Mouse (Mus musculus) gastrocnemius, postnatal 10 days (tissue): ENCODE results near the gene Pigu. TPM values are rescaled to one million over a fixed set of nuclear protein-coding genes. Genes with fewer than 3 reads are reported as not detected.

Source experiments
- DNase-seq: peaks from one replicate; pipeline ENCODE4 v3.0.0; 2021; ENCODE audit warnings: mixed read lengths
- total RNA-seq, 2 experiments: library from RNA; stranded (reverse); gene quantifications; 2 replicates each; pipeline ENCODE4 v1.2.3; 2021

Pigu gene
- total RNA-seq, 2 experiments from 2014 or later: 27.1 to 27.5 TPM

DNA sequence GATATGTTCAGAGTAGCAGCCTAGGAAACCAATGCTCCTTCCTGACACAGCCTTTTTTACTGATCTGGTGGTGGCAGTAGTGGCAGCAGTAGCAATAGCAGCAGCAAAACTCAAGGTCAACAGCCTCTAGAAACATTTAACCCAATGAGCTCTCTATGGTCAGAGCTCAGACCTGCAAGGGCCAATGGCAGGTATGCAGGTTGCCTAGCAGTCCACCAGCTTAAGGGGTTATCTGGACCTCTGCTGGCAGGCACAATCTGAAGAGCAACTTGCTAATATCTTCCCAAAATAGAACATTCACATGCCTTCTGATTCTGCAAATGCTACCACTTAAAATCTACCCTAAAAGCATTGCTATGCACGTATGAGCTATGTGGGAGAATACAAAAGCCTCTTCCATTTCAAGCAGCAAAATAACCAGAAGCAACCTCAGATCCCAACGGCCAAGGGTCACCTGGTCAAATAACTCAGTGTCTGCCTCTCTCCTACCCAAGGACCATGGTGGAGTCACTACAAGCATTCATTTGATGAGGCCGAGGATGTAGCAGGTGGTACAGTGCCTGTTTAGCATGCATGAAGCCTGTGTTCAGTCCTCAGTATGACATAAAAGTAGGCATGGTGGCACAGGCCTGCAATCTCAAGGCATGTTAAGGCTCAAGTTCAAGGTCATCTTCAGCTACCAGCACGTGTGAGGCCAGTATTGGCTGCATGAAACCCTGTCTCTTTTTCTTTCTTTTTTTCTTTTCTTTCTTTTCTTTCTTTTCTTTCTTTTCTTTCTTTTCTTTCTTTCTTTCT lies 69.6 kb downstream of the Pigu start:
- no peak for DNase-seq

DNA sequence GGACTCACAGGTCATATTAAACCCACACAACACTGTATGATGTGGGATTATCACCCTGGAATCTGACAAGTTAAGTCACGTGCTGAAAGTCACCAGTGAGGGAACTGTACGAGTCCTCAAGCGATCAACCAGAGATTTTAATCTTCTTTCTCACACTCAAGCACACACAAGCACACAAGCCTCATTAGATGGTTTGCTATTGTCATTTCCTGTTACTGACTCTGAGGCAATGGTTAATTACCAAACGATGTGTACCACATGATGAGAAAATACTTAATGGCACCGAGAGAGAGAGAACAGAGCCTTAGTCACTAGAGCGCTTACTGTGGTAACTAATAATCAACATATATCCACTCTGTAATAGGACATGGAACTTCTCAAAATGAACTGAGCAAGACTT lies 71.5 kb downstream of the Pigu start:
- no peak for DNase-seq

DNA sequence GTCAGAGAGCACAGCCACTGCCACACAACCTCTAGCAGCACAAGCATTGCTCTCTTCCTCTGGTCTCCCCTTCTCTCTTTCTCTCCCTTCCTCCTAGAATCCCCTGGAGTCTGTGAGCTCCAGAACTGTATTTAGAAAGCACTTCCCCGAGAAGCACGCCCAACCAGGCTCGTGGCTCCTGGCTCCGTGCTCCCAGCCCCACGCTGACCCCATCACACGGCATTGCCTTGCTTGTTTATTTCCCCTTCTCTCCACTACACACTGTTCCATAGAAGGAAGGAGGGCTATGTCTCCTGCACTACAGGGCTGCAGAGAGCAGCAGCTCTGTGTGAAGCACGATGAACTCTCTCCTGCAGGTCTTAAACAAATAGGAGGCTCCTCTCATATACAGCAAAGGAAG lies 72.6 kb downstream of the Pigu start:
- peak; percentile 49 for DNase-seq

DNA sequence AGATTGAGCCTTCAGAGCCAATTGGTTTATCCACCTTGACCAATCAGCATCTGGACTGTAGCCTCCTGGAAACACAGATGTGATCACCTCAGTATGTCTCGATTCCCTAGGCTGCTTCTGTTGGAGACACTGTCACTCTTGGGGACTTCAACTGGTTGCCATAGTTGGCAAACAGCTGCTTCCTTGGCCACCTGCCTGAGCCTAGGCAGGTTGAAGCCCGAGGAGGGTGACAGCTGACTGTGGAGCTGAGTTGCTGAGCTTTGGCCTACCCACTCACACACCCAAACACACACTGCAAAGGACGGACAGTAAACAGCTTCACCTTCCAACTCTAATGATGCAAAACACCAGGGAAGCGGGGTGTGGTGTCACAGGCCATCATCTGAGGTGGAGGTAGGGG lies 73.4 kb downstream of the Pigu start:
- DNase-seq: peak; percentile 79

DNA sequence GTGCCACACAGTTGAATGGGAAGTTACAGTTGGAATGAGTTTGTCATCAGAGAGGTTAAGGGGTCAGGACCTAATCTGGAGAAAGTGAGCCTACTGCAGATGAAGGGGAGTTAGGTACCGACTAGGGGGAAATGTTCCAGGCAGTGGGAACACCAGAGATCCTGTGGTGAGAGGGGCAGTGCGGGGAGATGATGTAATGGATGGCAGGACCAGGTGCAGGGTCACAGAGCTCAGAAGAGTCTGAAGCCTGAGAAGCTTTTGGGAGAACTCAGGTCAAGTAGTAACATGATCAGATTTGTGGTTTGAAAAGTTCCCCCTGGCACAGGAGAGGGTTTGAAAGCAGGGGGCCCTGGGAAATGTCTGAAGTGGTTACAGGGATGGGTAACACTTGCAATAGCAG lies 77.1 kb downstream of the Pigu start:
- DNase-seq: no peak

DNA sequence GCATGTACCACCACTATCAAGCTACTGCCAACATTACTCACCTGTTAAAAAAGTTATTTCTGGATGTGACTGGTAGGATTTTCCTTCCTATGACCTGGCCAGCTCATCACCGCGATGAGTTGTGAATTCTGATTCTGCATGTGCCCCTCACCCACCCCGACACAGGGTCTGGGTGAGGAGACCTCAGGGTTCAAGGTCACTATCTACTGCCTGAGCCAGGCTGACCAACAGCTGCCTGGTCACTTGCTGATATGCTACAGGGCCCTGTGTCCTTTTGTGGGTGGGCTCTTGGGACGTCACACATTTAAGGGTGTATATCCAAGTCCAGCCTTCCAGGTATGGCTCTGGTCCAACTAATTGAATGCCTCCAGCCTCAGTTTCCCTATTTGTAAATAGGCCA lies 78.1 kb downstream of the Pigu start:
- DNase-seq: no peak

DNA sequence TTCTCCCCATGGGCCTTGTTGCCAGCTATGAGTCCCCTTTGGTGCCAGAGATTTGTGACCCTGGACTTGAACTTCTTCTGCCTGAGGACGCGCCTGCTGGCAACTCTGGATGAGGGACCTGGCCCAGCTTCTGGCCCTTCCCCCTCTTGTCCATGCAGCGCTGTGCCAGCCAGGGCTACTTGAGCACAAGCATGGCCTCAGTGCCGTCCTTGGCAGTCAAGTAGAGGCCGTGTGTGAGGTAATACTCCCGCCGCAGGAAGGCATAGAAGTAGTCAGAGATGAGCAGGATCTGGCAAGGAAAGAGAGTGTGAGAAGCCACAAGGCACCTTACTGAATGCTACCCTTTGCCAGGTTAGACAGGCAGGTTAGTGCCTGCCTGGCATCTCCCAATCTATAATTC lies 78.9 kb downstream of the Pigu start:
- peak; percentile 44 for DNase-seq

DNA sequence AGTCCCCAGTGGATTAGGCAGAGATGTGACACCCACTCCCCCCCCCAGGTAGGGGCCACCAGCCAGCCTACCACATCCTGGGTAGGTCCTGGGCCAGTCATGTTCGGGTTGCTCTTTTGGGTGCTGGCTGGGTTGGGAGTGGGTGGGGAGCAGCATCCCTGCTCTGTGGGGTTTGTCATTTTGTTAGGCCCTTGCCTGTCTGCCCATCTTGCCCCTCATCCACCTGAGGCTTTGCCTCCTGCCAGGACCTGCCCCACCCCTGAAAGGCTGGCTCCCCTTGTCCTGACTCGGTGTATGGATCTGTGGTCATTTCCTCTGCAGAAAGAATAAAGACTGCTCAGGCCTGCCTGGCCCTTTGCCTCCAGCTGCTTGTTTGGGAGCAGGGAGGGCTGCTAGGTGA lies 79.5 kb downstream of the Pigu start:
- DNase-seq: no peak

DNA sequence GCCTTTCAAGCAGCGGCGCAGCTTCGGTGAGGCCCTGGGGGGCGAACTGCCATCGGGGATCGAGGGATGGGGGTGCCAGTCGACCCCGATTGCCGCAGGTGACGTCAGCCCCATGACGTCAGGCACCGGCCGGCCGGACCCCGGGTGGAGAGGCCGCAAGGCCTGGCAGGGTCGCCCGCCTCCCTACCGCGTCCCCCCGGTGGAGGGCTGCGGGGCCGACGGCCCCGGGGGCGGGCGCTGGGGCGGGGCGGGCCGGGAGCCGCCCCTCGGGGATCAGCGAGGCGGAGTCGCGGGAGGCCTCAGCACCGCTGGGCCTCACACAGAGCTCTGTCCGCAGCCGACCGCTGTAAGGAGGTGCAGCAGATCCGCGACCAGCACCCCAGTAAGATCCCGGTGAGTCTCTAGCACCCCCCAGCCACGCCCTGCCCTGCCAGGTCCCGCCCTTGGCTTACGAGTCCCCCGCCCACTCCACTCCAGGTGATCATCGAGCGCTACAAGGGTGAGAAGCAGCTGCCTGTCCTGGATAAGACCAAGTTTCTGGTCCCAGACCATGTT lies 80.5 kb downstream of the Pigu start:
- DNase-seq: peak; percentile 70

DNA sequence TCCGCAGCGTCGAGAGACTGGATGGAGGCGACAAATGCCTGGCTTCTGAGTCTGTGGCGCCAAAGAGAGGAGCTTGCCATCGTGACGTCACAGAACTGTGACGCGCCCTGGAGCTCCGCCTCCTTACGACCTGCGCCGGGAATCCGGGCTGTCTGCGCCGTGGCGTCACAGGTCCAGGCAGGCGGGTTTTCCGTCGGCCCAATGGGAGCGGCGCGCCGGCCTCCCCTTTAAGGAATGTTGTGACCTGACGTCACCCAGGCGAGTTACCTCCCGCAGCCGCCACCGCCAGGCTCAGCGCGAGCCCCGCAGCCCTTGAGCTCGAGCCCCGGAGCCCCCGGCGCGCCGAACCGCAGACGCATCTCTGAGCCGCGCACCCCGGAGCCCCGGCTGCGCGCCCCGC lies 81.0 kb downstream of the Pigu start, which contains the start of gene Map1lc3a:
Gene Map1lc3a (plus strand): TSS at position 103 of the 400 bp plus-strand sequence.
- DNase-seq: peak; percentile 95

DNA sequence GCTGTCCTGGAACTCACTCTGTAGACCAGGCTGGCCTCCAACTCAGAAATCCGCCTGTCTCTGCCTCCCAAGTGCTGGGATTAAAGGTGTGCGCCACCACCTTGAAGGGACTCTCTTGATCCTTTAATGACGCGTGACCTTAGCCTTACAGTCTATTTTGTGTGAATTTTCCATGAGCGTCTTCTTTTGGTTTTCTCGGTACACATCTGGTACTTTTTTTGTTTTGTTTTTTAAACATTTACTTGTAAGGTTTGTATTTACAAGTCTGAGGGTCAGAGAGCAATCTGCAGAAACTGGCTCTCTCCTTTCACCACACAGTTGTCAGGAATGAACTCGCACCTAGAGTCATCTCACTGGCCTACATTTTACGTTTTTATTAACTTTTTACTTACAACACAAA lies 83.6 kb downstream of the Pigu start:
- no peak for DNase-seq

DNA sequence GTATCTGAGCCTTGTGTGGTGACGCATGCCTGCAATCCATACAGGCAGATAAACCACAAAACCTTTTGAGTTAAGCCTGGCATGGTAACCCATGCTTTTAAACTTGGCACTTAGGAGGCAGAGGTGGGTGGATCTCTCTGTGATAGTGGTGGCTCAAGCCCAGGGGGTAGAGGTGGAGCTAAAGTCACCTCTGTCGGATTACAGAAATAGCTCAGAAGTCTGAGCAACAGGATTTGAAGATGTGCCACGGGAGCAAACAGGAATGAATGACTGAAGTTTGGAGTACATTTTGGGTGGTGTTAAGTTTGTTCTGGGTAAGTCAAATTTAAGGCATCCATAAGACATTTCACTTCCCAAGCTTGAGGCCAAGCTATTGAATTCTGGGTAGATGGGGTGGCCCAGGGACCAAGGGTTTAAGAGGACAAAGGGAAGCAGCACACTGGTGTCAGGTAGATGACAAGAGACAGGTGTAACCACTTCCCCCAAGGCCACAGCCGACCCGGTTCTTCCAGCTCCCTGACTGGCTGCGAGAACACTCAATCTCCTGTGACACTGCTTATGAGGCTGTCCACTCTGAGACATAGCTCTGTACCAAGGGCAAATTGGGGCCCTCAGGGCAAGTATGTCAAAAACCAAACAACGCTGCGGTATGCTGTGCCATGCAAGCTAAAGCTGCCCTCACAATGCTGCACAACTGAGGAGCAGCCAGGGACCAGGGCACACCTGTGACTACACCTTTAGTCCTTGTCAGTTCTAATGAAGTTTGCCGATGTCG lies 84.6 kb downstream of the Pigu start:
- DNase-seq: no peak

DNA sequence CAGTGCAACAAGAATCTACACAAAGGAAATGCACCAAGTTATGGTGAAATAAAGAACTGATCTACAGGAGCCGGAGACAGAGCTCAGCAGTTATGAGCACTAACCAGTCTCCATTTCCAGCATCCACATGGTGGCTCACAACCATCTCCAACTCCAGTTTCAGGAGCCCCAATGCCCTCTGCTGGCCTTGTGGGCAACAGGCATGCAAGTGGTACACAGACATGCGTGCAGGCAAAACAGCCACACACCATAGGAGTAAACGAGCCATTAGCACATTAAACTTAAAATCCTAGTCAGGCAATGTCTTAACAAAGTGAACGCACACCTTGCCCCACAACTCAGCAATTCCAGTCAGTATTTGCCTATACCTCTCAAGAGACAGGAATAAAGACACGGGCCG lies 85.3 kb downstream of the Pigu start:
- DNase-seq: no peak

DNA sequence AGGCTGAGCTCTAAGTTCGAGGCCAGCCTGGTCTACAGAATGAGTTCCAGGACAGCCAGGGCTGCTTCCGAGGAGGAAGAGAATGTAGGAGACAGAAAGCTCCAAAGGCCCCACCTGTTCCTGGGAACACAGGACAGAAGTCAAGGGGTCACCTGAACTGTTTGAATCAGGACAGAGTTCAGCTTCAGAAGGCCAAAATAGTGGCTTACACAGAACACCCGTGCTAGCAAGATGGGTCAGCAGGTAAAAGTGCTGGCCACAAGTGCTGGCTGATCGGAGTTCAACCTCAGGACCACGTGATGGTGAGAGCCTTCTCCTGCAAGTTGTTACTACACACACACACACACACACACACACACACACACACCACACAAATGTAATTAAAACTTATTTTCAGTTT lies 90.3 kb downstream of the Pigu start:
- no peak for DNase-seq

DNA sequence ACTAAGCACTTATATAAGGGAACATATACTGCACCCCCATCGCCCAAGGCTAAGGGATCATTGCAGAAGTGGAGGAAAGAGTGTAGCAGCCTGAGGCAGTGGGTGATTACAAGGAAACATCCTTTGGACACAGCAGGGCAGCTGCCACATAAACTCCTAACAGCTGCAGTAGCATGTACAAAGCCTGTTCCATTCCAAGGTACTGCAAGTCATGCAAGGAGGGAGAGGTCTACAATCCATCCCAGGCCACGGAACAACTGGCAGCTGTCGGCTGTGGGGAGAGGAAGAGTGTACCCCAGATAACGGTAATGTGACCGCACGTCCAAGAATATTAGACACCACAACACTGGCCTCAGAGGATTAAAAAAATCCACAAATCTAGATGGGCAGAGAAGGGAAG lies 91.7 kb downstream of the Pigu start:
- DNase-seq: no peak

DNA sequence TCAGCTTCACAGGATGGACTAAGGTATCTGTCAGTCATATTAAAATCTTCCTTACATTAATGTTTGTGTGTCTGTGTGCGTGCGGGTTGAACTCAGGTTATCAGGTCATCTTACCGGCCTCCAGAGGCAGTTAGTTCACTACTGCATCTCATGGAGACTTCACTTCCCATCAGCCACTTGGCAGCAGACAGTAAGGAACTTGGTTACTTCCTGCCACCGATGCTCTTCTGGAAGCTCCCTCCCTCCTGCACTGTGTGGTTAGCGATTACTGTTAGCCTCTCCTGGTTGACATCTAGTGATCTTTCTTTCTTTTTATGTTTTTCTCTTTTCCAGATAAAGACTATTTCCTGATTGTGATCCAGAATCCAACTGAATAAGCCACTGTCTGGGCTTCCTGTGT lies 107.6 kb downstream of the Pigu start:
- DNase-seq: no peak

DNA sequence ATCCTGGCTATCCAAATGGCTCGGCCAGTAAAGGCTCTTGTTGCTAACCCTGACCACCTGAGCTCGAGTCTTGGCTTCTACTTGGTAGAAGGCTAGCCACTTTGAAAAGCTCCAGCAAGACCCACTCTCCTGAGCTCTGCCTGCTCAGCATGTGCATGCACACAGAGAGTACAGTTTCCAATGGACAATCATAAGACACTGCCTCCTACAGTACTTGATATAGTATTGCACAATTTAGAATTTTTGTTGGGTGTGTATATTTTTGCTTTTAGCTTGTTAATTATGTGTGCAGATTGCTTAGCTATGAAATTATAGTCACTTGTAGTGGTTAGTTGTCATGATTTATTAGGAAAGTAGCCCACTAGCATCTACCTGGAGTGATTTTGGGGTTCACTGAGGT lies 108.5 kb downstream of the Pigu start:
- DNase-seq: no peak

DNA sequence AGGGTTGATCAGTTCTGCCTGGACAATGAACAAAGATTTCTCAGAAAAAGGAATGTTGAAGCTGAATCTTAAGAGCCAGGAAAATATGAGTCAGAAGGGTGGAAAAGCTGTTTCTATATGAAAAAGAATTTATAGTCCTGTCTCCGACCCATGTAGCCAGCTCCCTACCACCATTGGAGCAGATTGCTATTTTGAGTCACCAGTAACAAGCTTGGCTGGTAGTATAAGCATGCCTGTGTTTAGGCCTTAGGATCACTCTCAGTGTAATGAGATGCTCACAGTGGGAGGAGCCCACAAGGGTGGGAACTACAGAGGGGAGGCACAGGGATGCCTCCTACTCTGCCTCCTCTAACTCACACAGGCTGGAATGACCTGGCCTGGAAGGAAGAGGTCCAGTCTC lies 109.0 kb downstream of the Pigu start:
- DNase-seq: no peak

DNA sequence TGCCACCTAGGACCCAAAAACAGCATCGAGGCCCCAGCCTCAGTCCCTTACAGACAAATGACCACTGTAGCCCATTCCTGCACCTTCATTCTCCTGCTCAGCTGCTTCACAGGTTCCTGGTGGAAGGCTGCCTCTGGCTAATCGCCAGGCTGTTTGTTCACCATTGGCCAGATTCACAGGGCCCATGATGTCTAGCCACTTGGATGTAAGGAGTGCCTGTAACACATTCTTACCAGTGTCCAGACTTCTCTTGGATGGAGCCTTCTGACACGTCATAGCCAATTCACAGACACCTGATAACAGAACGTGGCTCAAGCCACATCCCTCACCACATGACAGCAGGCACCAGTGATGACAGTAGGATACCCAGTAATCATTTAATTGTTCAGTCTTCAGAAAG lies 111.0 kb downstream of the Pigu start:
- no peak for DNase-seq

DNA sequence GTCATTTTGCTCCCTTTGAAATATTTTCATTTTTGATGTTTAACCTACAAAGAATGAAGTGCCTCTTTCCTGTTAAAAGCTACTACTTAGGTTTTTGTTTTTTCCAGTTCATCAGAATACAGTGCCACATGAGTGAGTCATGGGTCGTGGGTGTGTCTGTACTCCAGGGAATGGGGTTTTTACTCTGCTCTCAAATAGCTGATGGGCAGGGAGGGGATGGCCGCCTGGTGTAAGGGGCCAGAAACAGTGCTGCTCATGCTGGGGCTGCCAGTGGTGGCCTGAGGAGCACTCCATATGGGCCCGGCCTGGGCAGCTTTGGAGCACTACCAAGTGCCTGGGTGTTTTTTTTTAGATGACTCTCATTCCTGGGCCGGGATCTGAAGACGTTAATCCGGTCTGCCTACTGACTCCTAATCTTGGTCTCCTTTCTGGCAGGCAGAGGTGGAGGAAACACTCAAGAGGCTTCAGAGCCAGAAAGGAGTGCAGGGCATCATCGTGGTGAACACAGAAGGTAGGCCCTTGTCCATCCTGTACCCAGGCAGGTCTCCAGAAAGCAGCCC lies 114.9 kb downstream of the Pigu start:
- DNase-seq: peak; percentile 10

DNA sequence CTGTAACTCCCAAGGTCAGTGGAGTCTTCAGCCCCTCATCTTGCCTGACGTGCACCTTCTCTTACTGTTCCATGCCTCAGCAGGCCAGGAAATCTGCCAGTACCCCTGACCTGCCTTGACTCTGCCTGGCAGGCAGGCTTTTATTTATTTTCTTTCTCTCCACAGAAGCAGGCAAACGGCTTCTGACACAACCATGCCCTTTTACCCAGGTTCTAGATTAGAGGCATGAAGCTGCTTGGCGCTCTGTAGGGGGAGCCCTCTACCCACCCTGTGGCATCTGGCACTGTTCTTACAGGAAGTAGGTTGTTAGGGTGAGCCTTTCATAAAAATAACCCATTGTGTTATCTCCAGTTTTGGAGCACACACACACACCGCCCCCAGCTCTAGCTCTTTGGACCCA lies 116.3 kb downstream of the Pigu start:
- no peak for DNase-seq

DNA sequence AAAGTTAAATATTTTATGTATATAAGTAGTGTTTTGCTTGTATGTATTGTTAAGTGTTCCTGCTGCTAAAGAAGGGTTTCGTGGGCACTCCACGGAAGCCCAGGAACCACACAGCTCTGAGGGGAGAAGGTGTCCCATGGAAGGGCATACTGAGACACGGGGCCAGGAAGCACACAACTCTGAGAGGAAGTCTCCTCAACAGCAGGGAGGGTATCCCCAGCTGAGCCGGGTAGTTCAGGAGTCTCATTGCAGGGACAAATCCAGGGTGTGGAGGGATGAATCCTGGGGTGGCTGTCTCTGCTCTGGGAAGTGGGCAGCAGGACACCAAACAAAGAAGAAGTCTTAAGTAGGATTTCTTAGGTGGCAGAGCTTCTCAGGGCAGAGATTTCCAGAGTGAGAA lies 120.0 kb downstream of the Pigu start:
- DNase-seq: no peak

DNA sequence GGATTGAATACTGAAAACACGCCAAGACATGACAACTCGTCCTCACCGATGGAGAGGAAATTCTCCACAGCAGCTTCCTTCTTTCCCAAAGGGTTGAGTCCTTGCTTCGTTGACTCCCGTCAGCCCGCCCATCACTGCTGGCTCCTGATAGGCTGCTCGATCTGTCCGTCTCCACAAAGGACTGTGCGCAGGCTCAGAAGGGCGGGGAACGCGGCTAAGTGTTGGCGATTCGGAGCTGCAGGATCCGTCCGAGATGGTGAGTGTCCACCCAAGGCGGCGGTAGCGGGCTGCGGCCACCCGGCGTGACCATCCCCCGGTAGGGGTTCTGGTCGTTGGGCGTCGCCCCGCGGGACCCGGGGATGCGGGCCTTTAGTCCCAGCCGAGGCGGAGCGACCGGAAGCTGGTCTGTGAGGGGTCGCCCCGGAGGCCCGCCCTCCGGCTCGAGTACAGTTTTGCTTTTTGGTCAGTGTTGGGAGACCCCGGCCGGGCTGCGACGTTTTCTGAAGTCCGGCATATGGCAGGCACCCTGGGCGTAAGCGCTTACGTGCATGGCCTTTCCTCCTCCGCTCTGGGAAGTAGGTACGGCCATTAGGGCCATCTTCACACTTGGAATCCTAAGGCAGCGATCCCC lies 120.8 kb downstream of the Pigu start, which contains the start of gene Dynlrb1:
Gene Dynlrb1 (plus strand): TSS at position 172 of the 631 bp plus-strand sequence.
- DNase-seq: peak; percentile 99
